Mouse (Mus musculus) C2C12 (cell line): Measurements from ENCODE around the gene Ctnna2.

Experiments used
- CTCF ChIP-seq: IDR thresholded peaks from one replicate; pipeline ENCODE4 v1.5.1; 2011; ENCODE audit not compliant: control insufficient read depth, insufficient read depth, insufficient read length
- MAX ChIP-seq: IDR thresholded peaks from one replicate; pipeline ENCODE4 v1.6.1; 2011; ENCODE audit warnings: mild to moderate bottlenecking, control low read depth
- MYOG ChIP-seq: IDR thresholded peaks from one replicate; pipeline ENCODE4 v1.6.1; 2011; ENCODE audit not compliant: control insufficient read depth, insufficient read length; ENCODE audit errors: extremely low read depth

DNA sequence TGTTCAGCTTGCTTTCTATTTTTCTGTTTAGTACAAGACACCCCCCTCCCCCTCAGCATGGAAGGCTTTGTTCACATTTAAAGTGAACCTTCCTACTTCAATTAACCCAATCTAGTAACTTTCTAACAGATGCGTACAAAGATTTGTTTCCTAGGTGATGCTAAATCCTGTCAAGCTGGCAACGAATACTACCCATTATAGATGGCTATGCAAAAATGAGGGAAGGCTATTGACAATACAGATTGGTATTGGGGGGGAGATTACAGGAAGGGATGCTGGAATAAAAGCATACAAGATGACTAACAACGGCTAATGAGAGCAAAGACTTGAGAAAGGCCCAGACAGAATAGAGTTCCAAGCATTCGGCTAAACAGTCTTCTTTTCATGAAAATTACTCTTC lies 758.7 kb downstream of the Ctnna2 start:
- TF ChIP-seq MYOG (no peak), CTCF (no peak), MAX (no peak)
